Mouse (Mus musculus): ENCODE measurements around the gene Olfr969.
"Not testable (repeated sequence)": the region's sequence is repeated elsewhere in the genome, so short reads cannot be mapped to it uniquely, and the experiment has no call there.

Olfr969 gene

GRCm38 (mm10) chr9:39790558-39790957, at the start of gene Olfr969:
TSS of gene Olfr969 (plus strand) at chr9:39790945.
- DNase-seq (ENCODE audit: low read depth, low spot score): no peak

- DNase-seq (ENCODE audit: low read depth, low spot score): no peak
Measured at GRCm38 (mm10) chr9:39745949-39746348, 44.8 kb upstream of the Olfr969 start, which contains the start of gene Olfr967. TSS of gene Olfr967 (plus strand) at chr9:39746249.

- DNase-seq (ENCODE audit: low read depth, low spot score): no peak
Measured at GRCm38 (mm10) chr9:39746428-39746827, 44.3 kb upstream of the Olfr969 start.

GRCm38 (mm10) chr9:39783153-39783552, 7.6 kb upstream of the Olfr969 start, which contains the start of gene Olfr968:
TSS of gene Olfr968 (minus strand) at chr9:39783253.
- DNase-seq (ENCODE audit: low read depth, low spot score): no peak

GRCm38 (mm10) chr9:39808560-39808959, 17.8 kb downstream of the Olfr969 start, which contains the start of gene Olfr970:
TSS of gene Olfr970 (plus strand) at chr9:39808860.
- DNase-seq (ENCODE audit: low read depth, low spot score): no peak

GRCm38 (mm10) chr9:39836576-39836975, 45.8 kb downstream of the Olfr969 start, which contains the start of gene Olfr971:
TSS of gene Olfr971 (plus strand) at chr9:39836876.
- DNase-seq (ENCODE audit: low read depth, low spot score): not testable (repeated sequence)

All from R1 (cell line).